Mouse (Mus musculus): ENCODE measurements around the gene Bnip3.

GRCm38 (mm10) chr7:138903886-138904435, 5.4 kb downstream of the Bnip3 start:
- TF ChIP-seq CTCF (IDR thresholded peaks at IDR 0.05; ENCODE audit: insufficient read depth, low read depth, low read length) (no peak), POLR2A (IDR thresholded peaks at IDR 0.05; ENCODE audit: insufficient read depth, low read depth, low read length) (no peak)

Measured in olfactory bulb, adult 2 months (tissue).